Mouse (Mus musculus) heart, postnatal 25 days (tissue): ENCODE measurements around the gene Erg. TPM values are rescaled to one million over a fixed set of nuclear protein-coding genes. Genes with fewer than 3 reads are reported as not detected.

Experiments
- DNase-seq: peaks from one replicate; pipeline ENCODE4 v3.0.0; 2022; ENCODE audit warnings: low spot score
- intact Hi-C: fragments of 180-260 bp; cut with DNase I; formaldehyde crosslinking; loops from one replicate; pipeline ENCODE4 v1.15.1; 2025
- total RNA-seq, 2 experiments: library from RNA; stranded (reverse); gene quantifications; 2 replicates each; pipeline ENCODE4 v1.2.3; 2021

Gene Erg
- total RNA-seq, 2 experiments from 2014 or later, result 29.8 to 33.0 TPM

DNA sequence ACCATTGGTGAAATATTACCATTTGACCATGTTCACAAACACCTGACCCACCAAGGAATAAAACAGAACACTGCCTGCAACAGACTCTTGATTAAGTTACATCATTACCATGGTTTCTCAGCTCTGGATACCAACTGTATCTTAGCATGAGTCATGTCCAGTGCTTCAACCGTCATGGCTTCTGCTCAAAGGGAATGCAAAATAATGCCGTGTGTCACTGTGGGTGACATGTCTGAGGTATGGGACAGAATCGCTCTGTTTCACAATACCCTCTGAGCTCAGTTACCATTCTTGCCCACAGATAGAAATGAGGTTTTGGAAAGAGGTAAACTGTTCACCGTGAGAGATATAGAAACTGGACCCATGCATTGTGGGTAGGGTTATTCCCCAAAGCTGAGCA is 170.5 kb downstream of the Erg start:
- intact Hi-C loops, result no loop called here
- DNase-seq, result no peak

DNA sequence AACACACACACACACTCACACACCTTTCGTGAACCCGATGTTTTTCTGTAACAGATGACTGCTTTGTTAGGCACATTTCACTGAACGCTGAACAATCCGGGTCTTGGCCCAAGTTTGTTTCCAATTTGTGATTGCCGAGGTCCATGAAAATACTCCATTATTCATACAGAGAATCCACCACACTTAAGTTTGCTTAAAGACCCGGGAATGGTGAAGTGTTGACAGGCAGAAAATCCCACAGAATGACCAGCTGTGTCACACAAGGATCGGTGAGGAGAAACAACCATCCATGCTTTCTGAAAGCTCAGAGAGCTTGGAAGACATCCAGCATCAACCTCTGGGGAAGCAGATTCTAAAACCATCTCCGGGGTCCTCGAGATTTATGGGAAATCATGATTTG is 171.0 kb downstream of the Erg start:
- no peak for DNase-seq
- intact Hi-C loops, result no loop called here

DNA sequence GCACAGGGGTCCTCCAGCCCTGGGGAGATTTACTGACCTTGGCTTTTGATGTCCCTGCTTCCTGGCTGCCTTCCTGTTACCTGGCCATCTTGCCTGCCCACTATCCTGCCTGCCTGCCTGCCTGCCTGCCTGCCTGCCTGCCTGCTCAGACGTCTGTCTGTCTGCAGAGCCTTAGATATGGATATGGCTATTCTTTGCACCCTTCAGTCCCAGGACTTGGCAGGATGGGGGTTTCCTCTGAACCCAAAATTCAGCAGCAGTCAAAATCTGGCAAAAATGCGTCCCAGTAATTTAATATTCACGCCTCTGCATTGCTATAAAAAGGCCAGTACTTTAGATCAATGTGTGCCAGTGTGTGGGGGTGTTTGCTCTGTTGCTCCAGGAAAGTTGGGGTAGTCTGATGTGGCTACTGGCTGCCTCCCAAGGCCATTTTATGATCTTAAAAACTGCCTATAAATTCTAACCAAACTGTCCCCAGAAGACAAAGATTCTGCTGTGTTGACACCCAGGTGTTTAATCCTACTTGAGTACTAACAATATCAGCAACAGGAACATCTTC is 172.9 kb downstream of the Erg start:
- no peak for DNase-seq
- intact Hi-C loops, result no loop called here

DNA sequence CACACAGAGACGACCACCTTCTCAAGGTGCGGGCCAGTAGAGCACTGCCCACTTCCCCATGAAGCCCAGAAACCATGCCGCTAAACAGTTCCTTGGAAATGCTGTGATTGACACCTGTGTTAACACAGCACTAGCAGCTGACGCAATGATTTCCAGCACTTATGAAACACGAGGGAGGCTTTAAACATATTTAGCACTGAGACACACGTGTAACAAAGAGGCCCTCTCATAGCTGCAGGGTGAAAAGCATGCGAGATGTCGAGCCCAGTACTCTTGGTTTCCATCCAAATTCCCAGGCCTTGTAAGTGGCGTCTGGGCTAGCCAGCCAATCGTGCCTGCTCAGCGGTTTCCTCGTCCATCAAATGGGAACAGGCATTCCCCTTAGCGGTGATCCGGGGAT is 178.3 kb downstream of the Erg start:
- intact Hi-C loops, result no loop called here
- DNase-seq, result no peak

GRCm38 (mm10) chr16:95405496-95405895 is 180.9 kb downstream of the Erg start:
- intact Hi-C loops, result no loop called here
- DNase-seq, result no peak

- peak; percentile 20 for DNase-seq
- intact Hi-C loops, result loop anchor here (2.0 to 5.0 kb wide), 3 partner anchors 29 to 59 kb away; no protein-coding TSS in a partner anchor
Measured at GRCm38 (mm10) chr16:95403453-95403852, 182.9 kb downstream of the Erg start.

- DNase-seq, result no peak
- intact Hi-C loops, result loop anchor here (2.0 to 5.0 kb wide), 3 partner anchors 31 to 60 kb away; no protein-coding TSS in a partner anchor
Measured at GRCm38 (mm10) chr16:95401869-95402268, 184.5 kb downstream of the Erg start.

GRCm38 (mm10) chr16:95398761-95399343 is 187.5 kb downstream of the Erg start:
- intact Hi-C loops, result no loop called here

DNA sequence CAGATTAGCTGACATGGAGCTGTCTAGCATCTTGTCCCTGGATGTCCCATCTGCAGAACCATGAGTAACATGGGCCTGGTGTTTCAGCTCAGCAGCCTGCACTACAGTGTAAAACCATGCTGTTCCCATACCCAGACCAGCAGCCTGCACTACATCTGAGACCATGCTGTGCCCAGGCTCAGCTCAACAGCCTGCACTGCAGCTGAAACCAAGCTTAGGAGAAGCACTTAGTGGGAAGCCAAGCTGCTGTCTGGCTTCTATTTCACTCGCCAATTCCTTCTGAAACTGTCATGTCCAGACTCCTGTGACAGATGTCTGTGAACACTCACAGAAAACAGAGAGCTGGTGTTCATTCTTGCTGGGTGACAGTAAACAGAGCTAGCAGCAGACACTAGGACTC is 195.6 kb downstream of the Erg start:
- no peak for DNase-seq
- intact Hi-C loops, result no loop called here

More at GRCm38 (mm10) chr16:95398761-95399343, 187.5 kb downstream of the Erg start:
- no peak for DNase-seq

DNA sequence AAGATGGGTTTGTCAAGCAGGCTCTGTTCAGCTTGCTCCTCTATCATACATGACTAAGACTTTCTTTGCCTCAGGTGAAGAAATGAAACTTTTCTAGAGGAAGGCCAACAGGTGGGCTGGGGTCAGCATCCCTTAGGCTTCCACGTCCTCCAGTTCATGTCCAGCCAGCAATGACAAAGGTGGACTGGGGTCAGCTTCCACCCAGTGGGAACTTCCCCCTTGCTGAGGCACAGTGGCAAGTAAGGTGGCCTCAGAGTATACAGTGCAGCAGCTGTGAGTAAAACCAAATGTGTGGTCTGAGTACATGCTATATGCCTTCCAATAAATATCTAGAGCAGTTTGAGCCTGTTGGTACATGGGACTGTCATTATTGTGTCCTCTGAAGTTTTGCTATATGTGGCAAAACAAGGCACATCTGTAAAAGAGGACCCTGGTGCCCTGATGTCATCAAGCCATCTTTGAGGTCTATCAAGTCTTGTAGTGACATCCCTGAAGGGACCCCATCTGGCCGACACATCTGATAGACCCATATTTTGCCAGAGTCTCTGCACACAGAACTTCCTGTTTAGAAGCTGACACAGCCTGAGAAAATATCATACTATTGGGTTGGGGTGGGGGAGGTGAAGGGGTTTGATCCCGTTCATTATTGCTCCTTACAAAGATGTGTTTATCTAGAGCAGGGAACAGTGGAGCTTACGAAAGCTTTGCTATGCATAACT is 197.4 kb downstream of the Erg start:
- no peak for DNase-seq
- intact Hi-C loops, result no loop called here

DNA sequence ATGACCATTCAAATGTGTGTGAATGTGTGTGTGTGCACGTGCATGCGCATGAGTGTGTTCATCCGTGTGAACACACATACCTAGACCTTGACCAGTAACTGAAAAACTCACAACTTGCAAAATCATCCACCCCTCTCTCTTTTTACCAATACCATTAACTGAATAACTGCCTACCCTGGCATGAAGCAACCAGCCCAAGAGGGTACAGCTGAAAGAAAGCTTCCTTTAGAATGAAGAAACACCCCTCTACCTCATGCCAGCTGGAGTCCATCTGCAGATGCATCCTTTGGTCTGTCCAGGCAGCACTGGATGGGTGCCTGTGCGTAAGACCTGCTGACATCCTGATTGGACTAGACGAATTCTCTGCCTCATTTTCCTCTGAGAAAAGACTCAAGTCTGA is 198.1 kb downstream of the Erg start:
- intact Hi-C loops, result no loop called here
- no peak for DNase-seq

- intact Hi-C loops, result no loop called here
- DNase-seq, result no peak
Measured at GRCm38 (mm10) chr16:95387008-95387407, 199.4 kb downstream of the Erg start.

- intact Hi-C loops, result no loop called here
- DNase-seq, result no peak
Measured at GRCm38 (mm10) chr16:95385299-95385973, 201.0 kb downstream of the Erg start.

- no peak for DNase-seq
- intact Hi-C loops, result no loop called here
Measured at GRCm38 (mm10) chr16:95384590-95385148, 201.7 kb downstream of the Erg start.

- intact Hi-C loops, result no loop called here
- no peak for DNase-seq
Measured at GRCm38 (mm10) chr16:95382251-95382650, 204.1 kb downstream of the Erg start.

- intact Hi-C loops, result no loop called here
- DNase-seq, result no peak
Measured at GRCm38 (mm10) chr16:95376834-95377233, 209.6 kb downstream of the Erg start.

DNA sequence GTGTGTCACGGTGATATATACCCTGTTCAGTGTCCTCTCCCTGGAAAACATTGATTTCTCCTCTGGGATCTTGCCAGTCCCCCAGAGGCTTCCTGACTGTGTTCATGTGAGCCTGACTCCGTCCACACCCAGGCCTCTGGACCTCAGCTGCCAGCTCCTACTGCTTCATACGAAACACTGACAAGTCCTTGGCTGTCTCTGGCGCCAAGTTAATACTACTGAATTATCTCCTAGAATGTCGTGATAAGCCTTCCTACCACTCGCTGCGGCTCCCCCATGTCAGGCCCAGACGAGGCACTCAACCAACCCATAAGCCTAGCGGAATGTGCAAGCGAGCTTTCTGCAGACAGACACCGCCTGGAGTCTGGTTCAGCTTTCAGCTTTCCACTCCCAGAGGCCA is 210.0 kb downstream of the Erg start:
- intact Hi-C loops, result no loop called here
- DNase-seq, result no peak

- intact Hi-C loops, result no loop called here
- no peak for DNase-seq
Measured at GRCm38 (mm10) chr16:95374646-95375045, 211.7 kb downstream of the Erg start.

GRCm38 (mm10) chr16:95372960-95373359 is 213.4 kb downstream of the Erg start:
- DNase-seq, result no peak
- intact Hi-C loops, result no loop called here

GRCm38 (mm10) chr16:95371713-95372112 is 214.7 kb downstream of the Erg start:
- intact Hi-C loops, result no loop called here
- DNase-seq, result no peak
